Mouse (Mus musculus): ENCODE measurements around the gene Kpna1. TPM values are rescaled to one million over a fixed set of nuclear protein-coding genes. Genes with fewer than 3 reads are reported as not detected.

Gene Kpna1
- 3.6 and 3.8 TPM in 2 replicates for polyA plus RNA-seq (2012; rRNA removed)

DNA sequence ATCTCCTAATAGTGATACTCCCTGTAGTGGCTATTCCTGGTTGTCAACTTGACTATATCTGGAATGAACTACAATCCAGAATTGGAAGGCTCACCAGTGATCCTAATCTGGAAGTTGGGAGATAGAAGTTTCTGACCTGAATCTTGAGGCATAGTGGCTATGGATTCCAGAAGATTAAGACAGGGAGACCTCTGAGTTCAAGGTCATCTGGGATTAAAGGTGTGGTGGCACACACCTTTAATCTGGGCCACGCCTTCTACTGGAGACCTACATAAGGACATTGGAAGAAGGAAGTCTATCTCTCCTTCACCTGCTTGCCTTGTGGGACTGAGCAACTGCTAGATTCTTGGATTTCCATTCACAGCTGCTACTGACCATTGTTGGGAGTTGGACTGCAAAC lies at the start of gene Kpna1:
TSS of gene Kpna1 (plus strand) at position 301 of the 400 bp plus-strand sequence.

DNA sequence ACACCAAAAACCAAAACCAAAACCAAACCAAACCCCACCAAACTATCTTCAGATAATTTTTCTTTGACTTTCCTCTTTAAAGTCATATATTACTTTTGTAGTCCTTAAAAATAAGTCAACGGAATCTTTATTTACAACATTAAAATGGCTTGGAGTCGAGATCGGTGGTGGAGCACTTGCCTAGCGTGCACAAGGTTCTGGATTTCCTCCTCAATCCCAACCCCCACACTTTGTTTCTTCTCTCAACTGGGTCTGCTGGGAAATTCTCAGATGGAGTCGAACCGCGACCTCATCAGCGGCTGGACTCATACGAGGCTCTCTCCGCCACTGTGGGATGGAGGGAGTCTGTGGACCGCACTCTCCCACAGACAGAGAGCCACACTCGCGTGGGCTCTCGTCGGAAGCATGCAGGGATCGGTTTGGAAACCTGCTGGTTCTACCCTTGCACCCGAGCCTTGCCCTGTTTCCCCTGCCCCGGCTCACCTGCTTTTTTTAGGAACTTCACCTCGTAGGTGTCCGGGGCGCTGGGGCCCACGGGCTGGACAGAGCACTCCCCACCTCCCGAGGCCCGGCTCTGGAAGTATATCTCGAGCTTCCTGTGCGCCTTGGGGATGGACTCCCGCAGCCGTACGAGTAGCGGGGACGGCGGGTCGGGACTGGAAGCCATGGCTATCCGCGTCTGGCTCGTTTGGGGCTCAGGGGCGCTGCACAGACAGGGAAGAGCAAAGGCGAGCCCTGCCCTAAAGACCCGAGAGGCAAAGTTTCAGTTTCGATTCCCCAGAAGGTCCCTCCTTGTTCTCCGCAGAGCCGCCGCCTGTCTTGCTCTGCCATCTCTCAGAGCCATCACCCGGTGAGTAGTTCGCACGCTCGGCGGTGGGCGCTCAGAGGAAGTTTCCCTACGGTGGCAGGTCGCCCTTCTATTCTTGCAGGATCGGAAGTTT lies 40.1 kb upstream of the Kpna1 start, which contains the start of the genes Parp9 and Dtx3l:
TSS of gene Parp9 (plus strand) at position 260 of the 941 bp plus-strand sequence.
TSS of gene Dtx3l (minus strand) at position 941 of the 941 bp plus-strand sequence.

DNA sequence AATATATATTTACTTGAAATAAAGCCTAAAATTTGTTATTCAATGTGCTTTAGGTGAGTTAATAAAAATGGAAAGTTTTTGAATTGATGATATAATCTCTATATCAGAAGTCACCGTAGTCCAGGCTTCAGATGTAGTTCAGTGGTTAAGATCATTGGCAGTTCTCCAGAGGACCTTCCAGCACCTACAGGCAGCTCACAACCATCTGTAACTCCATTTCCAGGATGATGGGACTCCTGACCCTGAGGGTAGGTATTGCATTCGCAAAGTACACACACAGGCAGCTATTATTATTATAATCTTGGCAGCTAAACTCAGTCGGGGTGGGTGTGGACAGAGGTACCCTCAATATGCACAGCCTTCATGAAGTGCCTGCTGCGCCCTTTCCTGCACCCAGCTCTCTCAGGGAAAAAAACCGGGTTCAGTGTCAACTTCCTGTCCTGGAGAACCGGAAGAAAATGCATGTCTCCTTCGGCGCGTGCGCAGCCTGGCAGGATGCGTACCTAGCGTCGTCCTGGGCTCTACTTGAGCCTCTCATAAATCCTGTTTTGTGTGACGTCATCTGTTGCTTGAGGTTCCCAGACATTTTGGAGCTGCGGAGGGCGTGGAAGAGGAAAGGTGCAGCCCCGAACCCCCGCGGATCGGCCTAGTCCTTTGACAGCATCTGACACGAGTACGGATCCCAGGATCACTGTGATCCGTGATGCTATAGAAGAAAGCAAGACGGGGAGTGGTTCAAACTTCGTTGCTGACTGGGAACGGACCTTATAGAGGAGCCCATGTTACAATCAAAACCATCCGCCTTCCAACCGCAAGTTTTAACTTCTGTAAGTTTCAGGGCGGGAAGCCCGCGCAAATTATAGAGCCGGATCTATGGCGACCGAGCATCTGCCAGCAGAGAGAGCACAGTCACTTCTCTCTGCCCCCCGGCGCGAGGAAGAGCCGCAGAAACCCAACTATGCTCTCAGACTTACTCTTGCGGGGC lies 62.4 kb downstream of the Kpna1 start, which contains the start of gene Wdr5b:
TSS of gene Wdr5b (plus strand) at position 551 of the 985 bp plus-strand sequence.

DNA sequence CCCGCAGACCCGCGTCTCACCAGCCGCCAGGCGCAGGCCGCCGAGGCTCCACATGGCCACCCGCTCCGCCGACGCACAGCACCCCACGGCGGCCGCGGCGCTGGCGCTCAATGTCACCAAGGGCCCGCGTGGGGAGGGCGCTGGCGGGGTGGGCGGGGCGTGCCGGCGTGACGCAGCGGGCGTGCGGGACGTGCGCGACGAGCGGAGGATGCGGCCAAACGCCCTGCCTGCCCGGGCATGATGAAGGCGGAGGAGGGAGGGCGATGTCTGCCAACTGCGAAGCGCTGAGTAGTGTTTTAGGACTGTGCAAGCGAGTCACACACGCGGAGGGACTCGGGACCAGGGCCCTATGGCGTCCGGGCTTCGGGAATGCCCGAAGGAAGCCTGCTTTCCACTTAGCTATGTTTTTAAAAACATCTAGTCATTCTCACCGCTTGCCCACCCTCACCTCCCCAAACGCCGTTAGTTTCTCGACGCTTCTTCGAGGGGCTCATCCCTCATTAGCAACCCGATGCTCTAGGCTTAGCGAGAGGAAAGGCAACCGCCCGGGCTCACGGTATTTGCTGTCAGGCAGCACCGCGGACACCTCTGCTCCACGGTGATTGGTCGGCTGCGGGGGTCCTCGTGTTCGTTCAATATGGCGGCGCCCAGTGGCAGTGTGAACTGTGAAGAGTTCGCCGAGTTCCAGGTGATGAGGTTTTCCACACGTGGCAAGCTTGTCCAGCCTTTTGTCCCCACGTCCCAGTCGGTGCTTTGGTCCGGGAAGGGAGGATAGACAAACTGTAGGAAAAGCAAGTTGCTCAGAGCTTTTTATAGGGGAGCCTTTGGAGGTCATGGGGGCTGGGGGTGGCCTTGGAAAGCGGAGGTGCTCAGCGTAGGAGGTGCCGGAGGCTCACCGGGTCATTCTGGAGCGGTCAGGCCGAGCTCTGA lies 93.2 kb downstream of the Kpna1 start, which contains the start of the genes Fam162a and Ccdc58:
TSS of gene Fam162a (minus strand) at position 145 of the 930 bp plus-strand sequence.
TSS of gene Ccdc58 (plus strand) at position 236 of the 930 bp plus-strand sequence.

Other genes with a start within 250 kb of the Kpna1 start
- 54.9 and 66.2 TPM in 2 replicates for gene Dirc2, start 209.4 kb upstream of the Kpna1 start, polyA plus RNA-seq (2012; rRNA removed)
- 6.5 and 6.7 TPM in 2 replicates for gene Hspbap1, start 208.4 kb upstream of the Kpna1 start, polyA plus RNA-seq (2012; rRNA removed)
- gene Parp14, start 107.2 kb upstream of the Kpna1 start, polyA plus RNA-seq (2012; rRNA removed): 2.5 and 3.2 TPM in 2 replicates
- gene Parp9, start 40.3 kb upstream of the Kpna1 start, polyA plus RNA-seq (2012; rRNA removed): 2.9 and 3.0 TPM in 2 replicates
- 4.9 and 5.4 TPM in 2 replicates for gene Dtx3l, start 39.6 kb upstream of the Kpna1 start, polyA plus RNA-seq (2012; rRNA removed)
- 1.3 TPM in 2 replicates for gene Wdr5b, start 62.4 kb downstream of the Kpna1 start, polyA plus RNA-seq (2012; rRNA removed)
- gene Fam162a, start 92.8 kb downstream of the Kpna1 start, polyA plus RNA-seq (2012; rRNA removed): 39.3 and 55.3 TPM in 2 replicates
- 2.7 and 4.7 TPM in 2 replicates for gene Ccdc58, start 92.9 kb downstream of the Kpna1 start, polyA plus RNA-seq (2012; rRNA removed)
- gene Csta1, start 152.5 kb downstream of the Kpna1 start, polyA plus RNA-seq (2012; rRNA removed): not detected in 2 replicates
- gene Stfa2l1, start 178.1 kb downstream of the Kpna1 start, polyA plus RNA-seq (2012; rRNA removed): not detected in 2 replicates
- not detected in 2 replicates for gene Gm5483, start 205.5 kb downstream of the Kpna1 start, polyA plus RNA-seq (2012; rRNA removed)
- gene Gm5416, start 231.7 kb downstream of the Kpna1 start, polyA plus RNA-seq (2012; rRNA removed): not detected in 2 replicates
- not detected in 2 replicates for gene 2010005H15Rik, start 242.7 kb downstream of the Kpna1 start, polyA plus RNA-seq (2012; rRNA removed)

Data from ovary, adult 2 months (tissue).